ENCODE assay signal across 8 mouse cellular contexts in genomic region chr17:56008356-56009087, GRCm38 (mm10). TPM values are rescaled to one million over a fixed set of nuclear protein-coding genes. Genes with fewer than 3 reads are reported as not detected.
DNase-seq lines count a peak whose midpoint lies in the region; ATAC-seq and TF ChIP-seq lines count a peak whose summit lies in the region.

No protein-coding gene starts in this region.

- WGBS in forebrain, embryonic 11.5 days: under 1% methylated on average over 21 of the region's 21 CpGs
- under 1% methylated on average over 21 of the region's 21 CpGs for WGBS in heart, embryonic 16.5 days
- under 1% methylated on average over 21 of the region's 21 CpGs for WGBS in liver, embryonic 15.5 days (ENCODE audit: insufficient replicate concordance)
- under 1% methylated on average over 21 of the region's 21 CpGs for WGBS in neural tube, embryonic 12.5 days

- H3K79me2 ChIP-seq in CH12.LX (replicated peaks; ENCODE audit: control insufficient read depth, extremely low read depth, insufficient read depth, poor library complexity, severe bottlenecking): peaks cover 5% of the 10 kb centered on the region; the same call in 1 of the 2 replicates

- no peaks in the 10 kb centered on the region for H3K27me3 ChIP-seq in CH12.LX (replicated peaks)
- no peaks in the 10 kb centered on the region for H3K27me3 ChIP-seq in forebrain, embryonic 11.5 days (ENCODE audit: control insufficient read depth, insufficient read depth, low read length)
- H3K27me3 ChIP-seq in heart, embryonic 16.5 days (ENCODE audit: control insufficient read depth, insufficient read depth, low read length): no peaks in the 10 kb centered on the region
- peaks cover 9% of the 10 kb centered on the region for H3K27me3 ChIP-seq in liver, embryonic 15.5 days
- no peaks in the 10 kb centered on the region for H3K27me3 ChIP-seq in neural tube, embryonic 12.5 days (replicated peaks)

- peak; percentile 73 for TF ChIP-seq POLR2A in CH12.LX (IDR thresholded peaks at IDR 0.05; ENCODE audit: low read depth, low read length)

- H3K4me3 ChIP-seq in CH12.LX (replicated peaks in 1 of 3; ENCODE audit: low read depth in 2 of 3, low read length in 2 of 3, poor library complexity in 1 of 3): peak overlapping the region; percentile 62 to 91 (median 77)
- peak overlapping the region; percentile 78 for H3K4me3 ChIP-seq in forebrain, embryonic 11.5 days (ENCODE audit: low read depth, low read length)
- peak overlapping the region; percentile 89 for H3K4me3 ChIP-seq in heart, embryonic 16.5 days (ENCODE audit: low read length)
- H3K4me3 ChIP-seq in liver, embryonic 15.5 days (replicated peaks): peak overlapping the region; percentile 78
- peak overlapping the region; percentile 68 for H3K4me3 ChIP-seq in neural tube, embryonic 12.5 days

- DNase-seq in CH12.LX (ENCODE audit: extremely low read depth): peak; percentile 97
- peak; percentile 94 for DNase-seq in c-Kit-positive CD71-positive TER-119-negative erythroid progenitor cells, embryonic 14.5 days (ENCODE audit: low read depth)
- peak; percentile 96 for DNase-seq in forebrain, embryonic 11.5 days (ENCODE audit: low spot score)
- peak; percentile 92 to 97 for DNase-seq in kidney, postnatal 36 days
- DNase-seq in telencephalon, adult 2 months (ENCODE audit: low read depth, low spot score): peak; percentile 95

- no peak for TF ChIP-seq EP300 in CH12.LX (IDR thresholded peaks at IDR 0.05; ENCODE audit: low read length)

- in situ Hi-C loops in CH12.LX (cut with MboI; ENCODE audit: low pct_ligation_motif_present, low pct_unique_long_range_greater_than_20kb, low sequenced_read_pairs): loop anchor here (5.0 kb wide), 1 partner anchor 36 kb away; the partner anchor contains the start of gene Shd

- TF ChIP-seq RAD21 in CH12.LX (IDR thresholded peaks at IDR 0.05; ENCODE audit: low read depth, low read length): no peak

- H3K36me3 ChIP-seq in CH12.LX (replicated peaks in 1 of 2; ENCODE audit: control insufficient read depth in 1 of 2, insufficient read depth in 1 of 2, low read length in 1 of 2): peaks cover 16 to 25% of the 10 kb centered on the region in 2 experiments
- H3K36me3 ChIP-seq in forebrain, embryonic 11.5 days (ENCODE audit: control insufficient read depth, insufficient read depth, low read length): peaks cover 5% of the 10 kb centered on the region; the same call in 1 of the 2 replicates
- H3K36me3 ChIP-seq in heart, embryonic 16.5 days (ENCODE audit: control insufficient read depth, insufficient read depth): peaks cover 12% of the 10 kb centered on the region
- peaks cover 10% of the 10 kb centered on the region; the same call in 1 of the 2 replicates for H3K36me3 ChIP-seq in liver, embryonic 15.5 days (replicated peaks)
- peaks cover 24% of the 10 kb centered on the region for H3K36me3 ChIP-seq in neural tube, embryonic 12.5 days

- no peaks in the 10 kb centered on the region for H3K9me3 ChIP-seq in CH12.LX (replicated peaks; ENCODE audit: low read length)
- H3K9me3 ChIP-seq in forebrain, embryonic 11.5 days (ENCODE audit: control insufficient read depth, low read length): no peaks in the 10 kb centered on the region
- no peaks in the 10 kb centered on the region for H3K9me3 ChIP-seq in heart, embryonic 16.5 days (replicated peaks; ENCODE audit: control insufficient read depth, low read length)
- no peaks in the 10 kb centered on the region for H3K9me3 ChIP-seq in liver, embryonic 15.5 days (replicated peaks)
- no peaks in the 10 kb centered on the region for H3K9me3 ChIP-seq in neural tube, embryonic 12.5 days

- H3K27ac ChIP-seq in CH12.LX (ENCODE audit: insufficient read depth, low read depth): peak overlapping the region; percentile 67
- H3K27ac ChIP-seq in forebrain, embryonic 11.5 days (ENCODE audit: low read depth, low read length): peak overlapping the region; percentile 94
- H3K27ac ChIP-seq in heart, embryonic 16.5 days (ENCODE audit: low read length): peak overlapping the region; percentile 92
- peak overlapping the region; percentile 84 for H3K27ac ChIP-seq in liver, embryonic 15.5 days (replicated peaks)
- H3K27ac ChIP-seq in neural tube, embryonic 12.5 days: peak overlapping the region; percentile 88

- TF ChIP-seq CTCF in CH12.LX (conservative IDR thresholded peaks at IDR 0.05 in 1 of 2, IDR thresholded peaks at IDR 0.05 in 1 of 2; ENCODE audit: low read depth in 2 of 2, low read length in 2 of 2): no peak

- peak; percentile 94 for ATAC-seq in forebrain, embryonic 11.5 days (replicated peaks; ENCODE audit: low FRiP score)
- peak; percentile 88 for ATAC-seq in heart, embryonic 16.5 days (replicated peaks; ENCODE audit: extremely low read depth, insufficient read depth, low FRiP score)
- ATAC-seq in liver, embryonic 15.5 days (ENCODE audit: insufficient read depth): peak; percentile 78
- ATAC-seq in neural tube, embryonic 12.5 days (ENCODE audit: low FRiP score, low read depth): peak; percentile 93

- dilution Hi-C loops in CH12.LX (cut with MboI; ENCODE audit: extremely low pct_ligation_motif_present, extremely low pct_unique_long_range_greater_than_20kb, low sequenced_read_pairs): no loop called here

- H3K4me1 ChIP-seq in CH12.LX (ENCODE audit: control insufficient read depth in 1 of 2, insufficient read depth in 2 of 2): peaks cover 9 to 27% of the 10 kb centered on the region in 2 experiments
- H3K4me1 ChIP-seq in forebrain, embryonic 11.5 days (replicated peaks; ENCODE audit: control insufficient read depth, insufficient read depth, low read length): peaks cover 8% of the 10 kb centered on the region; the same call in 1 of the 2 replicates
- peaks cover 18% of the 10 kb centered on the region for H3K4me1 ChIP-seq in heart, embryonic 16.5 days (ENCODE audit: control insufficient read depth, insufficient read depth, low read length)
- peaks cover 43% of the 10 kb centered on the region for H3K4me1 ChIP-seq in liver, embryonic 15.5 days (replicated peaks)
- H3K4me1 ChIP-seq in neural tube, embryonic 12.5 days: peaks cover 24% of the 10 kb centered on the region

- H3K9ac ChIP-seq in CH12.LX (ENCODE audit: insufficient read depth, low read depth): peak overlapping the region; percentile 55
- H3K9ac ChIP-seq in forebrain, embryonic 11.5 days (ENCODE audit: low read length): peak overlapping the region; percentile 83
- peak overlapping the region; percentile 85 for H3K9ac ChIP-seq in heart, embryonic 16.5 days (ENCODE audit: low read length)
- H3K9ac ChIP-seq in liver, embryonic 15.5 days: peak overlapping the region; percentile 69
- H3K9ac ChIP-seq in neural tube, embryonic 12.5 days: peak overlapping the region; percentile 73

- H3K4me2 ChIP-seq in CH12.LX (ENCODE audit: insufficient read depth, low read depth, poor library complexity, severe bottlenecking): peak overlapping the region; percentile 94
- peak overlapping the region; percentile 99 for H3K4me2 ChIP-seq in forebrain, embryonic 11.5 days (ENCODE audit: low read depth, low read length, severe bottlenecking)
- H3K4me2 ChIP-seq in heart, embryonic 16.5 days (ENCODE audit: low read depth, low read length): peak overlapping the region; percentile 91
- peak overlapping the region; percentile 99 for H3K4me2 ChIP-seq in liver, embryonic 15.5 days
- H3K4me2 ChIP-seq in neural tube, embryonic 12.5 days (replicated peaks): peak overlapping the region; percentile 93

RNA-seq across cellular contexts. Expression of gene Mpnd, which starts 3.0 kb away (rescaled TPM):
- total RNA-seq in CH12.LX (2012; rRNA removed) (38.9 and 55.1 TPM in 2 replicates), CH12.LX (2014; rRNA removed) (23.4 and 24.5 TPM in 2 replicates)
- polyA plus RNA-seq in CH12.LX (2012; ENCODE audit: insufficient read length, low read depth): 25.3 and 26.8 TPM in 2 replicates
- 164 and 191 TPM in 2 replicates for polyA plus RNA-seq in forebrain, embryonic 11.5 days (2014; fragmentation: Nextera tagmentation; extraction: Ambion mirVana)
- 77.4 and 78.0 TPM in 2 replicates for polyA plus RNA-seq in heart, embryonic 16.5 days (2015; fragmentation: Nextera tagmentation; extraction: Ambion mirVana)
- 20.4 and 21.0 TPM in 2 replicates for polyA plus RNA-seq in liver, embryonic 15.5 days (2015; fragmentation: Nextera tagmentation; extraction: Ambion mirVana)
- 209 and 214 TPM in 2 replicates for polyA plus RNA-seq in neural tube, embryonic 12.5 days (2016; fragmentation: Nextera tagmentation; extraction: Ambion mirVana)

RNA-seq across cellular contexts. Expression of gene Stap2, which starts 3.1 kb away (rescaled TPM):
- total RNA-seq in CH12.LX (2012; rRNA removed) (2.2 and 3.2 TPM in 2 replicates), CH12.LX (2014; rRNA removed) (0.41 and 0.52 TPM in 2 replicates)
- 0.51 and 0.91 TPM in 2 replicates for polyA plus RNA-seq in CH12.LX (2012; ENCODE audit: insufficient read length, low read depth)
- 5.3 and 6.4 TPM in 2 replicates for polyA plus RNA-seq in forebrain, embryonic 11.5 days (2014; fragmentation: Nextera tagmentation; extraction: Ambion mirVana)
- 16.6 and 17.9 TPM in 2 replicates for polyA plus RNA-seq in heart, embryonic 16.5 days (2015; fragmentation: Nextera tagmentation; extraction: Ambion mirVana)
- polyA plus RNA-seq in liver, embryonic 15.5 days (2015; fragmentation: Nextera tagmentation; extraction: Ambion mirVana): 3.3 and 3.9 TPM in 2 replicates
- 5.9 and 7.2 TPM in 2 replicates for polyA plus RNA-seq in neural tube, embryonic 12.5 days (2016; fragmentation: Nextera tagmentation; extraction: Ambion mirVana)

RNA-seq across cellular contexts. Expression of gene Fsd1, which starts 22.2 kb away (rescaled TPM):
- total RNA-seq in CH12.LX (2012; rRNA removed) (0.21 and 0.50 TPM in 2 replicates), CH12.LX (2014; rRNA removed) (not detected in 2 replicates)
- not detected in 2 replicates for polyA plus RNA-seq in CH12.LX (2012; ENCODE audit: insufficient read length, low read depth)
- 61.9 and 71.1 TPM in 2 replicates for polyA plus RNA-seq in forebrain, embryonic 11.5 days (2014; fragmentation: Nextera tagmentation; extraction: Ambion mirVana)
- polyA plus RNA-seq in heart, embryonic 16.5 days (2015; fragmentation: Nextera tagmentation; extraction: Ambion mirVana): 2.3 and 3.5 TPM in 2 replicates
- polyA plus RNA-seq in liver, embryonic 15.5 days (2015; fragmentation: Nextera tagmentation; extraction: Ambion mirVana): 0.13 and 0.50 TPM in 2 replicates
- polyA plus RNA-seq in neural tube, embryonic 12.5 days (2016; fragmentation: Nextera tagmentation; extraction: Ambion mirVana): 114 and 123 TPM in 2 replicates

RNA-seq across cellular contexts. Expression of gene Sh3gl1, which starts 27.9 kb away (rescaled TPM):
- total RNA-seq in CH12.LX (2012; rRNA removed): 29.3 and 33.5 TPM in 2 replicates
- total RNA-seq in CH12.LX (2014; rRNA removed): 38.0 and 39.4 TPM in 2 replicates
- polyA plus RNA-seq in CH12.LX (2012; ENCODE audit: insufficient read length, low read depth): 32.1 and 39.0 TPM in 2 replicates
- polyA plus RNA-seq in forebrain, embryonic 11.5 days (2014; fragmentation: Nextera tagmentation; extraction: Ambion mirVana): 129 and 133 TPM in 2 replicates
- 81.1 and 82.8 TPM in 2 replicates for polyA plus RNA-seq in heart, embryonic 16.5 days (2015; fragmentation: Nextera tagmentation; extraction: Ambion mirVana)
- 44.0 and 50.7 TPM in 2 replicates for polyA plus RNA-seq in liver, embryonic 15.5 days (2015; fragmentation: Nextera tagmentation; extraction: Ambion mirVana)
- 134 TPM in 2 replicates for polyA plus RNA-seq in neural tube, embryonic 12.5 days (2016; fragmentation: Nextera tagmentation; extraction: Ambion mirVana)

RNA-seq across cellular contexts. Expression of gene Chaf1a, which starts 31.7 kb away (rescaled TPM):
- total RNA-seq in CH12.LX (2012; rRNA removed): 39.3 and 55.0 TPM in 2 replicates
- total RNA-seq in CH12.LX (2014; rRNA removed): 18.4 and 18.6 TPM in 2 replicates
- polyA plus RNA-seq in CH12.LX (2012; ENCODE audit: insufficient read length, low read depth): 97.1 and 135 TPM in 2 replicates
- 38.0 and 38.6 TPM in 2 replicates for polyA plus RNA-seq in forebrain, embryonic 11.5 days (2014; fragmentation: Nextera tagmentation; extraction: Ambion mirVana)
- 12.1 and 12.7 TPM in 2 replicates for polyA plus RNA-seq in heart, embryonic 16.5 days (2015; fragmentation: Nextera tagmentation; extraction: Ambion mirVana)
- 16.6 and 18.5 TPM in 2 replicates for polyA plus RNA-seq in liver, embryonic 15.5 days (2015; fragmentation: Nextera tagmentation; extraction: Ambion mirVana)
- polyA plus RNA-seq in neural tube, embryonic 12.5 days (2016; fragmentation: Nextera tagmentation; extraction: Ambion mirVana): 25.3 and 29.6 TPM in 2 replicates

Comparison
In these comparisons a context has a peak if more than half of its experiments do, and no peak if none do; other contexts are left out.
1. Peak in every context shown above with its lines: DNase-seq, ATAC-seq, H3K4me3 ChIP-seq and H3K27ac ChIP-seq.
2. RNA of gene Fsd1, which starts 22.2 kb away (polyA plus RNA-seq): 114 to 123 TPM in neural tube, embryonic 12.5 days and 61.9 to 71.1 TPM in forebrain, embryonic 11.5 days; 2.3 to 3.5 TPM in heart, embryonic 16.5 days, not detected in CH12.LX and 0.13 to 0.50 TPM in liver, embryonic 15.5 days; every median in the first group is over 10 times any median in the second.